Mouse (Mus musculus) frontal cortex, postnatal 14 days (tissue): ENCODE data around the gene 2010111I01Rik.
"Not testable (repeated sequence)": the region's sequence is repeated elsewhere in the genome, so short reads cannot be mapped to it uniquely, and the experiment has no call there.

Source experiments
- DNase-seq, 2 experiments: peaks; one replicate each; pipeline ENCODE4 v3.0.0; 2022; ENCODE audit warnings: low spot score in 2 of 2

Gene 2010111I01Rik

DNA sequence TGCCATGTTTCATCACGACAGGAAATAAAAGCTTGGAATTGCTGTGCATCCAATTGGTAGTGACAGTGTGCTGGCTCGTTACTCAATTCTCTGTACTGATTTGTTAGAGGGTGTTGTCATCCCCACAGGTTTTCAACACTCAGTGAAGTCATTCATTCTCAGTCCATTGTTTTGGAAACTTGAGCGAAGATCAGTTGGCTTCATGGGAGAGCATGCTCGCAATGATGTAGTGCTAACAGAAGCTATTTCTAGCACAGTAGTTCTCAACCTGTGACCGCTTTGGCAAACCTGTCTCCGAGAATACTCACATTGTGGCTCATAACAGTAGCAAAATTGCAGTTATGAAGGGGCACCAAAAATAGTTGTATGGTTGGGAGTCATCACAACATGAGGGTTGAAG, 8.7 kb upstream of the 2010111I01Rik start:
- DNase-seq = no peak

GRCm38 (mm10) chr13:62956776-62957175, 7.9 kb upstream of the 2010111I01Rik start:
- DNase-seq = no peak

- DNase-seq = no peak
Observed at GRCm38 (mm10) chr13:62963358-62963757, 1.3 kb upstream of the 2010111I01Rik start.

DNA sequence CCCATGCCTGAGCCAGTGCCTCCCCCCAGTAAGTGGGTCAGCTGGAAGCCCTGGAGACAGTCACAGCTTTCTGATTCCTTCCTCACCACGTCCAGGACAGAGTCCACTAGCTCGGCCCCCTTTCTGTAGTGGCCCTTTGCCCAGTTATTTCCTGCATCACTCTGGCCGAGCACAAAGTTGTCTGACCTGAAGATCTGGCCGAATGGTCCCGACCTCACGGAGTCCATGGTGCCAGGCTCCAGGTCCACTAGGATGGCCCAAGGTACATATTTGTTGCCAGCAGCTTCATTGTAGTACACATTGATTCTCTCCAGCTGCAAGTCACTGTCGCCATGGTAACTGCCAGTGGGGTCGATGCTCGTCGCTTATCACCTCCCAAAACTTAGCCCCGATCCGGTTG, 3.5 kb downstream of the 2010111I01Rik start:
- DNase-seq = no peak

GRCm38 (mm10) chr13:62970515-62971269, 6.0 kb downstream of the 2010111I01Rik start:
- no peak for DNase-seq

GRCm38 (mm10) chr13:62972403-62972802, 7.7 kb downstream of the 2010111I01Rik start:
- DNase-seq = no peak

DNA sequence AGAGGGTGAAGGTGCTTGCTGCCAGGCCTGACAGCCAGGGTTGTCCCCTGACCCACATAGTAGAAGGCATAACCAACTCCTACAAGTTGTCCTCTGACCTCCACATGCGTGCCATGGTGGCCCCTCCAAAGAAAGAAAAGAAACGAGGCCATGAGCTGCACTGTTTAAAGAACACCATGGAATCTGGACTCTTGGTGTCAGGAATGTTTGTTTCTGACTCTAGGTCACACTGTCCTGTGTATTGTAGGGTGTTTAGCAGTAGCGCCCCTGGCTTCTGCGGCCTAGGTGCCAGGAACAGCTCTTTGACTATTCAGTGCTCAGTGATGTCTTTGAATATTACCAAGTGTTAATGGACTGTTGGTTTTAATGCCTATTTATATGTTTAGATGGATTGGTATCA, 8.4 kb downstream of the 2010111I01Rik start:
- DNase-seq = no peak

DNA sequence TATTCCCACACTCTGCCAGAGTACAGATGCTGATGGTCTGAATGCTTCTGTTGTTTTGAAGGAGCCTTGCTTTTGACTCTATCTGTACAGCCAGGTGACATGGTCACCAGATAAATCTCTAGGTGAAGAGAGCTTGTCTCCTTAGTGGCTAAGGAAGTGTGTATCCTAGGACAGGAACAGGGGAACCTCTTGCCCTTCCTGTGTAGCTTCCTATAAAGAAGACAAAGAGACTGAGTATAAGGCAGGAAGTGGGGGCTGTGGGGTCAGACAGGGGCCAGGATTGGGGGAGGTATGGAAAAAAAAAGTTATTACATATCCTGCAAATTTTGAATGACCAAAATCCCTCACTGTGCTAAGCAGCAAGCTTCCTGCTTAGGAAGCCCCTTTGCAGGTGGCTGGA, 13.4 kb downstream of the 2010111I01Rik start:
- DNase-seq = no peak

- DNase-seq = no peak
Observed at GRCm38 (mm10) chr13:62978784-62979183, 14.1 kb downstream of the 2010111I01Rik start.

GRCm38 (mm10) chr13:62979215-62979614, 14.5 kb downstream of the 2010111I01Rik start:
- DNase-seq = no peak

GRCm38 (mm10) chr13:62980131-62980530, 15.4 kb downstream of the 2010111I01Rik start:
- no peak for DNase-seq

DNA sequence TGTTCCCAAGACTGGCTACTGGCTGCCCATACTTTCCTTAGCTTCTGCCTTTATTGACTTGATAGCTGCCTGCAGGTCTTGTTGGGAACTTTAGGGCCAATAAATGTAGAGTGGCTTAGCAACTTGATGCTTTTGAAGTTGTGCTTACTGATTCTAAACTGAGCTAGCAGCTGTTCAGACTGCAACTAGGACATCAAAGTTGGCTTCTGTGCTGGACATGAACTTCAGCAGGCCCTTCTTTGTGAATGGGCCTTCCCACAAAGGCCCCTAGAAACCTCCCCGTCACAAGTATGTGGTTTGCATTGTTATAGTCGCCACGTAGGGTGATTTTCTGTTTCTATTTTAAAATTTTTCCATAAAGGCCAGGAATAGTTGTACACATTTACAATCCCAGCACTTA, 19.8 kb downstream of the 2010111I01Rik start:
- DNase-seq = no peak

GRCm38 (mm10) chr13:62989891-62990490, 25.3 kb downstream of the 2010111I01Rik start:
- no peak for DNase-seq

DNA sequence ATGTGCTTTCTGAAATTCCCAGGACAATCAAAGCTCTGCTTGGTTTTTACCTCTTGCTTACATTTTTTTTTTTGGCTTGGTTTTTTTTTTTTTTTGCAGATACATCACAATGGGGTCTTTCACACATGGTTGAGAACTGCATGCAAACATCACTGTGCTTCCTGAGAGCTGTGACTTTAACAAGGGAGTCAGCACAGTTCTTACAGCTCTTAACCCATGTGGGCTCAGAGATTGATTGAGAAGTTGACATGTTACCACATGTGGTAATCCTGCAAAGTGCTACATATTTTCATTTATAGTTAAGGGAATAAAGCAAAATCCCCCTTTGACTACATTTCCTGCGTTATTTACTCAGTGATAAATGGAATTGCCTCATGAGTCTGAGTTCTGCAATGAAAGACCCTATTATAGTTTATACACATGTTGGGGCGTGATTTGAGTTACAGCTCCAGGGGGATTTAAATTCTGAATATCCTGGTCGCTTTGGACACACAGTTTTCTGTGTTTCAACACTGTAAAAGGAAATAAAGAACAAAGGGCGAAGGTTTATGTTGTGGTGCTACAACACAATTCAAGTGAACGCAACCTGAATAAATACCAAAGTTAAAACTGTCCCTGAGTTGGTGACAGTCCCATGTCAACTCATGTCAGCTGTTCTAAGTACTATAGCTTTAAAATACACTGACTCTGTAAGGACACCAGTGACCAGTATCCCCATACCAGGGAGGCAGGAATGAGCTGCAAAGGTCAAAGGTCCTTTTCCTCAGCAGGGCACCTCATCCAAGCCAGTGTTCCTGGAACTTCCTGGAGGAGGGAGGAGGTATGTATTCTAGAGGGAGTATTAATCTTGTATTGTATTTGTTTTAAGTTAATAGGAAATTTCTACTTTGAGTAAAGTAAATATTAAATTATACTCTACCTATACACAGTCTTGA, 29.1 kb downstream of the 2010111I01Rik start:
- no peak for DNase-seq

DNA sequence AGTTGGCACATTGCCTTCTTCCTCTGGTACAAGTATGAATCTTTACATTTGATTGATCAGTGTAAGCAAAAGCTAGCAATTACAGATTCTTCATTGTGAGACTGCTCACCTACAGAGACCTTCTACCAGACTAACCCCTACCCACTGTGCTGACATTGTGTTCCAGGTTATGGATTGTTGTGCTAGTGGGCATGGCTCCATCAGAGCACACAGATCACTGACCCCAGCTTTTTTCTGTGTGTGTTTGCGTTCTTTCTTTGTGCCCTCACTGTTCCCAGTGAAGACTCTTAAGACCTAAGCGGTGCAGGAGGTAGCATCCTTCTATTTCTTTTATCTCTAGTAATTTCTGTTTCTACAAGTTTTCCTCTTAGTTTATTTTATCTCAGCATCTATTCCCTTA, 32.1 kb downstream of the 2010111I01Rik start:
- no peak for DNase-seq

DNA sequence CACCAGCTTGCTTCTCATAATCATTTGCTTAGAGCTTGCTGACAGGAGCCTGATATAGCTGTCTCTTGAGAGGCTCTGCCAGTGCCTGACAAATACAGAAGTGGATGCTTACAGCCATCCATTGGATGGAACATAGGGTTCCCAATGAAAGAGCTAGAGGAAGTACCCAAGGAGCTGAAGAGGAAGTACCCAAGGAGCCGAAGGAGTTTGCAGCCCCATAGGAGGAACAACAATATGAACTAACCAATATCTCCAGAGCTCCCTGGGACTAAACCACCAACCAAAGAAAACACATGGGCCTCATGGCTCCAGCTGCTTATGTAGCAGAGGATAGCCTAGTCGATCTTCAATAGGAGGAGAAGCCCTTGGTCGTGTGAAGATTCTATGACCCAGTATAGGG, 42.8 kb downstream of the 2010111I01Rik start:
- DNase-seq = not testable (repeated sequence)

GRCm38 (mm10) chr13:63010345-63011090, 45.8 kb downstream of the 2010111I01Rik start:
- no peak for DNase-seq

- DNase-seq = no peak
Observed at GRCm38 (mm10) chr13:63014353-63014752, 49.7 kb downstream of the 2010111I01Rik start.

- no peak for DNase-seq
Observed at GRCm38 (mm10) chr13:63015362-63015761, 50.7 kb downstream of the 2010111I01Rik start.

GRCm38 (mm10) chr13:63016056-63016455, 51.4 kb downstream of the 2010111I01Rik start:
- no peak for DNase-seq
